Mouse (Mus musculus) megakaryocyte progenitor cell, adult 5-6 weeks (primary cell): ENCODE measurements around the gene Gm4491. TPM values are rescaled to one million over a fixed set of nuclear protein-coding genes. Genes with fewer than 3 reads are reported as not detected.
A peak's percentile ranks its signal among the peaks of the same experiment; 100 is the strongest.

ENCODE experiments used
- ATAC-seq: replicated peaks from 2 replicates; pipeline ENCODE4 v1.8.0; 2016; ENCODE audit warnings: mild to moderate bottlenecking, moderate TSS enrichment, inconsistent platforms; ENCODE audit not compliant: poor library complexity
- total RNA-seq, 2 experiments: library from RNA; stranded (forward) in 1 of 2; stranded (reverse) in 1 of 2; fragments of 157-497, 149-512 nt in 1 of 2; fragments of 200-1000 nt in 1 of 2; gene quantifications; 2 replicates each; pipeline versions ENCODE4 v1.2.3 to v1.2.4; 2015 to 2017

Gene Gm4491
- total RNA-seq (2015) (not detected in 2 replicates), total RNA-seq (2017) (not detected in 2 replicates)

GRCm38 (mm10) chr14:57115823-57116544 is at the start of gene Gm4491:
Gene Gm4491 (minus strand): TSS chr14:57115883.
- ATAC-seq: no peak

GRCm38 (mm10) chr14:57161833-57162232 is 46.1 kb upstream of the Gm4491 start:
- ATAC-seq: no peak

- ATAC-seq: no peak
These were observed 45.5 kb upstream of the Gm4491 start for GRCm38 (mm10) chr14:57161201-57161600.

- ATAC-seq: no peak
These were observed 39.2 kb upstream of the Gm4491 start for GRCm38 (mm10) chr14:57154916-57155315.

GRCm38 (mm10) chr14:57145741-57146140 is 30.1 kb upstream of the Gm4491 start:
- no peak for ATAC-seq

GRCm38 (mm10) chr14:57135265-57135664 is 19.6 kb upstream of the Gm4491 start:
- ATAC-seq: no peak

GRCm38 (mm10) chr14:57133161-57133661 is 17.5 kb upstream of the Gm4491 start, which contains the start of gene Gjb6:
Gene Gjb6 (minus strand): TSS chr14:57133611.
- ATAC-seq: no peak

DNA sequence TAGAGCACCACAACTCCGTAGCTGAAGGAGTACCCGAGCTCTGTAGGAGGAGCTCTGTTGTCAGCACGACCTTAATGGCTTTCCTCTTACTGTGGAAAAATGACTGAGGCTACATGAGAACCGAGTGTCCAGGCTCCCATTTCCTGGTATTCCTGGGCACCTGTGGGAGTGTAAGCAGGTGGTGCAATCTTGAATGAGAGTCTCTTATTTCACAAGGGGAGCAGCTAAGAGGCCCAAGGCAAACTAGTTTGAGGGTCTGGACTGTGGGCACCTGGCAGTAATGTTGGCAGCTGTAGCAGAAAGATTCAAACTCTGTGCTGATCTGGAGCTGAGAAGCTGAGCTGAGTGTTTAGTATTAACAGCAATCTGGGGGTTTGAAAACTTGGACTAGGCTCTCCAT is 11.7 kb upstream of the Gm4491 start:
- no peak for ATAC-seq

- no peak for ATAC-seq
These were observed 6.6 kb upstream of the Gm4491 start for GRCm38 (mm10) chr14:57122295-57122694.

DNA sequence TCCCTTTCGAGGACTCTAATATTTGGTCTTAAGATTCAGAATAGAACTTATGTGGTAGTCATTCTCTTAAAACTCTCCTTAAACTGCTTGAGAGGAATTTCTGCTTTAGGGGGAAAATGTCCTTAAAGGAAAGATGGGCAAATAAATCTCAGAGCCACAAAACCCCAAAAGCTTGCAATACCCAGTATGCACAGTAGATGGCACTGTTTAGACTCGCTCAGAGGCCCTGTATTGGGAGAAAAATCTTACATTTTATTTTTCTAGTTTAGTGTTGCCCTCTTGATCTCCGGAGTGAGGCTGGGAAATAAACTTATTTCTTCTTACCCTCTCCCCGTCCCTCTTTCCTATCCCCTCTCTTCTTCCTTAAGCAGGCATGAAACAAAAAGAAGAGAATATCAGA is 6.5 kb downstream of the Gm4491 start:
- peak; percentile 68 for ATAC-seq

DNA sequence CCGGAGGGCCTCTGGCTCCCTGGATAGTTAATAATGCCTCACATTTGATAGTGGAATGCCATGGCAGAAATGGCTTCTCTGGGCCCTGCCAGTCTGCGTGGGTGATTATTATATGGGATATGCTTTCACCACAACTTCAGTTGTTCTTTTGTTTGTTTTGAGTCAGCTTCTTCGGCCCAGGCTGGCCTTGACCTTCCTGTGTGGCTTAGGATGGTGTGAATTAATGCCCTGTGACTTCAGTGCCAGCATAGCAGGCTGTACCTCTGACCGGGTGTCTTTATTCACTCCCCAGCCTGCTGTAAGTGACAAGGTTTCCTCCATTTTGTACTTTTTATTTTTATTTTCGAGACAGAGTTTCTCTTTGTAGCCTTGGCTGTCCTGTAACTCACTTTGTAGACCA is 7.8 kb downstream of the Gm4491 start:
- ATAC-seq: no peak

DNA sequence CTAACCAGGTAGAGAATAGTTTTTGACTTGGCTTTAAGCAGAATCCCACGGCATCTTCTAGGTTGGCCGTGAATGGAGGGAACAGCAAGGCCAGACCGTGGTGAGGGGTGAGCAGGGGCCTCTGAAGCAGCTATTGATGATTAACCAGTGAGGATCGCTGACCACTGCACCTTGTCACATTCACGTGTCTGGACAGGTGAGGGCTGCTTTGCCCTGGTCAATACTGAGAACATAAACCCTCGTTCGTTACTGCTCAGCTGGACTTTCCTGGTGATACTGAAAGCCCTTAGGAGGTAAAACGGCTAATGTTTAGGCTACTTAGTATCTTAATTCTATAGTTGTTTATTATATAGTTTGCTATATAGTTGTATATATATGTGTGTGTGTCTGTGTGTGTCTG is 8.6 kb downstream of the Gm4491 start:
- ATAC-seq: no peak

GRCm38 (mm10) chr14:57105721-57106120 is 10.0 kb downstream of the Gm4491 start:
- ATAC-seq: no peak

DNA sequence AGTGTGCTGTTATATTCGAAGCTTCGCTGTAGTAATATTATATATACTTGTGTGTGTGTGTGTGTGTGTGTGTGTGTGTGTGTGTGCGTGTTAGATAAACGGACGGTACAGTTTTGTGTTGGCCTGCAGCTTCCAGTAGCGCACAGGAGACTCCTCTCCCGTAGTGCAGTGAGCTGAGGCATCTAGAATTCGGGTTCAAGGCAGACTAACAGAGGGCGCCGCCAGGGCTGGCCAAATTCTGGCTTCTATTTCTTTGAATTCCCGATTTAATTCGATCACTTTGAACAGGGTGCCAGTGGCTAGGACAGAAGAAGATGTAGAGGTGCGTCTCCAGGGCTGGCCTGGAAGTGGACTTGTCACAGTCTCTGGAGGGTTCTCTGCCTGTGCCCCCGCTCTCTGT is 10.6 kb downstream of the Gm4491 start:
- no peak for ATAC-seq

- ATAC-seq: peak; percentile 30
These were observed 11.3 kb downstream of the Gm4491 start, which contains the start of gene Gjb2 for GRCm38 (mm10) chr14:57104106-57105023. Gene Gjb2 (minus strand): TSS chr14:57104702.

- no peak for ATAC-seq
These were observed 12.0 kb downstream of the Gm4491 start for GRCm38 (mm10) chr14:57103711-57104105.

GRCm38 (mm10) chr14:57103121-57103520 is 12.6 kb downstream of the Gm4491 start:
- ATAC-seq: no peak

GRCm38 (mm10) chr14:57101623-57102022 is 14.1 kb downstream of the Gm4491 start:
- no peak for ATAC-seq

DNA sequence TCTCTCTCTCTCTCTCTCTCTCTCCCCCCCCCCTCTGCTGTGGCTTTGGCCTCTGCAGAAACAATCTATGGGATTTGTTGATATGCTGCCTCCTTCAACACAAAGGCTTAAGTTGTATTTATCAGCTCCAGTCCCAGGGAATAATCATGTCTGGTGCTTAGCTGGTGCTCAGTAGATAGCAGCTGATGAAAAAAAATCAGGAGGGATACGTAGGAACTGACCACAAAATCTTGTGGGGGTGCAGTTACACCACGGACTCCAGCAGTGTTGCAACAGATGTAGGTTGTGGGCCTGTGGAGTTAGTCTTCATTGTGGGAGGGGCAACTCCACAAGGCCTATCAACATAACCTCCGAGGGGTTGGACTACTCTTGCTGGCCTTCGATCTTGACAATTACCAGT is 19.8 kb downstream of the Gm4491 start:
- ATAC-seq: peak; percentile 53

GRCm38 (mm10) chr14:57093029-57093428 is 22.7 kb downstream of the Gm4491 start:
- peak; percentile 89 for ATAC-seq

DNA sequence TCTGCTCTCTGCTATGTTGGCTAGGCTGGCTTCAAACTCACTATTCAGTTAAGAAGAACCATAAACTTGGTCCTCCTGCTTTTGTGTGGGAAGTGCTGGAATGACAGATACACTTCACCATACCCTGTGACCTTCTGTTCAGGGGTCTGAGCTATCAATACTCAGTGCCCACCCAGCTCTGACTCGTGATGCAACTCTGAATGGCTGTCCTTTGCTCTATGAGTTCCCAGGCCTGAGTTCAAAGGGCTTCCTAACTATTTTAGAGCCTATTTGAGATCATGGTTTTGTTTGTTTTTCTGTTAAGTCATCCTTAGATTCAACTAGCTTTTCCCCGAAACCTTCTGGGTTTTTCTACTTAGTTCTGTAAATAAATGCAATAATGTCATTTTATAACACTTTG is 25.7 kb downstream of the Gm4491 start:
- ATAC-seq: no peak

- no peak for ATAC-seq
These were observed 26.6 kb downstream of the Gm4491 start for GRCm38 (mm10) chr14:57089107-57089506.
